Mouse (Mus musculus): ENCODE measurements around the gene Ctdsp2. TPM values are rescaled to one million over a fixed set of nuclear protein-coding genes. Genes with fewer than 3 reads are reported as not detected.
A peak's percentile ranks its signal among the peaks of the same experiment; 100 is the strongest.

The Ctdsp2 gene
- polyA plus RNA-seq, 1 experiment, result 57.5 TPM

DNA sequence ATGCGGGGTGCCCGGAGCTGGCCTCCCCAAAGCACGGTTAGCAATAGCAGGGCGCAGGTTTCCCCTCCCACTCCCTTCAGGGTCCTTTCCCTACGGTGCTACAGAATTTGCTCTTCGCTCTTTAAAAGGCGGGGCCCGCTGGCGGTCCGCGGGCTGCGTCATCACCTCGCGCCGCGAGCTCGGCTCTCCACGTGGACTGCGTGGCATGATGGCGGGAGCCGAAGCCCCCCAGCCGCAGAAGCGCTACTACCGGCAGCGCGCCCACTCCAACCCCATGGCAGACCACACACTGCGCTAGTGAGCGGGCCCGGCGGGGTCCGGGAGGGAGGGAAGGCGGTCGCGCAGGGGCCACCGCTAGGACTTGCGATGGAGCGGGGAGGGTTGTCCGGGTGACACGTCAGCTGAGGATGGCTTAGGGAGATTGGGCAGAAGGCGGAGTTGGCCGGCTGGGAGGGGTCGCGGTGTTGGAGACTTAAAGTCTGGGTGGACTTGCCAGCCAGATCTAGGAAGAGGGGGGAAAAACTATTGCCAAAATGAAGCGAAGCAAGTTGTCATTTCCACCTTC is 63.3 kb downstream of the Ctdsp2 start:
- H3K36me3 ChIP-seq (ENCODE audit: control insufficient read depth, insufficient read depth), result peaks cover 27% of the 10 kb centered on the region
- H3K4me3 ChIP-seq (ENCODE audit: insufficient read depth, poor library complexity, severe bottlenecking), result peak overlapping the region; percentile 71
- H3ac ChIP-seq (ENCODE audit: control insufficient read depth, insufficient read length, low read depth), result peak overlapping the region; percentile 100
- peaks cover 2% of the 10 kb centered on the region for H3K79me3 ChIP-seq (ENCODE audit: low read depth)
- TF ChIP-seq MYOD1 (IDR thresholded peaks at IDR 0.05; ENCODE audit: control insufficient read depth, insufficient read length, low read depth) (no peak), MAX (IDR thresholded peaks at IDR 0.05) (peak; percentile 98)
- peaks cover 21% of the 10 kb centered on the region for H3K79me2 ChIP-seq (ENCODE audit: control insufficient read depth, insufficient read depth)
- no peaks in the 10 kb centered on the region for H3K27me3 ChIP-seq (ENCODE audit: control insufficient read depth, insufficient read depth, insufficient read length)

DNA sequence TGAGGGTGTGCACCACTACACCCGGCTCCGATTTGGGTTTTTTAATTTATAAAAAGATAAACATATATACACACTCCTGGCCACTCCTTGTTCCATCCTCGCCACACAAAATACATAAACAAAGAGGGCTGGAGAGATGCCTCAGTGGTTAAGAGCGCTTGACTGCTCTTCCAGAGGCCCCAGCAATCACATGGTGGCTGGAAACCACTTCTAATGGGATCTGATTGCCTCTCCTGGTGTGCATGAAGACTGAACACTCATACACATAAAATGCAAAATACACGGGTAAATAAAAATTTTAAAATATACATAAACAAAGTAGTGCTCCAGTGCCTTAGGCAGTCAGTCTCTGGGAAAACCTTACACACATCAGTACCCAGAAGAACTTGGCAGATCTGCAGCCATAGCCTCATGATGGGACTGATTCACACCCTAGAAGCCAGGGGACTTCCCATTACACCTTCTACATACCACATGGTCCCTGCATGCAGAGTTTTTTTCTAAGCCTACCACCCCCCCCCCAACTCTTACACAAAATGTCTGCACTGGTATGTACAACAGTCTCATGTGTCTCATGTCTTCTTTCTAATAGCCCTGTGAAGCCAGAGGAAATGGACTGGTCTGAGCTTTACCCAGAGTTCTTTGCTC is 64.1 kb downstream of the Ctdsp2 start:
- Histone ChIP-seq H3K79me2 (ENCODE audit: control insufficient read depth, insufficient read depth) (peaks cover 21% of the 10 kb centered on the region), H3K27me3 (ENCODE audit: control insufficient read depth, insufficient read depth, insufficient read length) (no peaks in the 10 kb centered on the region), H3ac (ENCODE audit: control insufficient read depth, insufficient read length, low read depth) (peak overlapping the region; percentile 40), H3K4me3 (ENCODE audit: insufficient read depth, poor library complexity, severe bottlenecking) (peak overlapping the region; percentile 71), H3K79me3 (ENCODE audit: low read depth) (peaks cover 2% of the 10 kb centered on the region), H3K36me3 (ENCODE audit: control insufficient read depth, insufficient read depth) (peaks cover 27% of the 10 kb centered on the region)
- no peak for TF ChIP-seq CTCF (IDR thresholded peaks at IDR 0.05; ENCODE audit: control insufficient read depth, insufficient read depth, insufficient read length)
- no peak for TF ChIP-seq MAX (IDR thresholded peaks at IDR 0.05)
- no peak for TF ChIP-seq USF1 (IDR thresholded peaks at IDR 0.05; ENCODE audit: low read depth)
- no peak for TF ChIP-seq CEBPB (IDR thresholded peaks at IDR 0.05; ENCODE audit: low read depth)
- TF ChIP-seq FOSL1 (IDR thresholded peaks at IDR 0.05; ENCODE audit: insufficient read depth, low read length, poor library complexity, severe bottlenecking), result no peak
- no peak for TF ChIP-seq MYOD1 (IDR thresholded peaks at IDR 0.05; ENCODE audit: control insufficient read depth, insufficient read length, low read depth)
- TF ChIP-seq MYOG (IDR thresholded peaks at IDR 0.05; ENCODE audit: control insufficient read depth, extremely low read depth, insufficient read length), result no peak

GRCm38 (mm10) chr10:127043187-127043586 is 64.7 kb downstream of the Ctdsp2 start:
- TF ChIP-seq MAX (IDR thresholded peaks at IDR 0.05) (no peak), MYOD1 (IDR thresholded peaks at IDR 0.05; ENCODE audit: control insufficient read depth, insufficient read length, low read depth) (no peak), CTCF (IDR thresholded peaks at IDR 0.05; ENCODE audit: control insufficient read depth, insufficient read depth, insufficient read length) (no peak), MYOG (IDR thresholded peaks at IDR 0.05; ENCODE audit: control insufficient read depth, extremely low read depth, insufficient read length) (no peak), CEBPB (IDR thresholded peaks at IDR 0.05; ENCODE audit: low read depth) (no peak), FOSL1 (IDR thresholded peaks at IDR 0.05; ENCODE audit: insufficient read depth, low read length, poor library complexity, severe bottlenecking) (no peak), USF1 (IDR thresholded peaks at IDR 0.05; ENCODE audit: low read depth) (no peak)
- H3K36me3 ChIP-seq (ENCODE audit: control insufficient read depth, insufficient read depth), result peaks cover 27% of the 10 kb centered on the region
- H3K4me3 ChIP-seq (ENCODE audit: insufficient read depth, poor library complexity, severe bottlenecking), result peak overlapping the region; percentile 71
- H3K79me3 ChIP-seq (ENCODE audit: low read depth), result peaks cover 2% of the 10 kb centered on the region
- no peaks in the 10 kb centered on the region for H3K27me3 ChIP-seq (ENCODE audit: control insufficient read depth, insufficient read depth, insufficient read length)
- peak overlapping the region; percentile 8 for H3ac ChIP-seq (ENCODE audit: control insufficient read depth, insufficient read length, low read depth)
- H3K79me2 ChIP-seq (ENCODE audit: control insufficient read depth, insufficient read depth), result peaks cover 21% of the 10 kb centered on the region

- no peak for TF ChIP-seq MYOG (IDR thresholded peaks at IDR 0.05; ENCODE audit: control insufficient read depth, extremely low read depth, insufficient read length)
- TF ChIP-seq CEBPB (IDR thresholded peaks at IDR 0.05; ENCODE audit: low read depth), result no peak
- no peak for TF ChIP-seq CTCF (IDR thresholded peaks at IDR 0.05; ENCODE audit: control insufficient read depth, insufficient read depth, insufficient read length)
- TF ChIP-seq USF1 (IDR thresholded peaks at IDR 0.05; ENCODE audit: low read depth), result no peak
- no peak for TF ChIP-seq MAX (IDR thresholded peaks at IDR 0.05)
- TF ChIP-seq MYOD1 (IDR thresholded peaks at IDR 0.05; ENCODE audit: control insufficient read depth, insufficient read length, low read depth), result no peak
- no peak for TF ChIP-seq FOSL1 (IDR thresholded peaks at IDR 0.05; ENCODE audit: insufficient read depth, low read length, poor library complexity, severe bottlenecking)
- H3K36me3 ChIP-seq (ENCODE audit: control insufficient read depth, insufficient read depth), result peaks cover 27% of the 10 kb centered on the region
- H3K79me2 ChIP-seq (ENCODE audit: control insufficient read depth, insufficient read depth), result peaks cover 11% of the 10 kb centered on the region
- no peak within 1 kb of the TSS for H3K4me3 ChIP-seq (ENCODE audit: insufficient read depth, poor library complexity, severe bottlenecking)
- H3K27me3 ChIP-seq (ENCODE audit: control insufficient read depth, insufficient read depth, insufficient read length), result peaks cover 17% of the 10 kb centered on the region
- peaks cover 2% of the 10 kb centered on the region for H3K79me3 ChIP-seq (ENCODE audit: low read depth)
- H3ac ChIP-seq (ENCODE audit: control insufficient read depth, insufficient read length, low read depth), result no peak within 1 kb of the TSS
Observed at GRCm38 (mm10) chr10:127047954-127048353, 69.4 kb downstream of the Ctdsp2 start, which contains the start of gene Cyp27b1. Gene Cyp27b1 (plus strand): TSS chr10:127048250.

- Histone ChIP-seq H3K27me3 (ENCODE audit: control insufficient read depth, insufficient read depth, insufficient read length) (peaks cover 17% of the 10 kb centered on the region), H3K36me3 (ENCODE audit: control insufficient read depth, insufficient read depth) (peaks cover 18% of the 10 kb centered on the region), H3K4me3 (ENCODE audit: insufficient read depth, poor library complexity, severe bottlenecking) (no peak overlapping the region), H3K79me2 (ENCODE audit: control insufficient read depth, insufficient read depth) (peaks cover 3% of the 10 kb centered on the region), H3K79me3 (ENCODE audit: low read depth) (no peaks in the 10 kb centered on the region), H3ac (ENCODE audit: control insufficient read depth, insufficient read length, low read depth) (no peak overlapping the region)
- no peak for TF ChIP-seq FOSL1 (IDR thresholded peaks at IDR 0.05; ENCODE audit: insufficient read depth, low read length, poor library complexity, severe bottlenecking)
Observed at GRCm38 (mm10) chr10:127048608-127049394, 70.3 kb downstream of the Ctdsp2 start.

Small RNA genes within 50 kb of the gene (microRNA-seq; reads per million reads assigned to microRNA genes)
- gene Mir26a-2 (ENCODE audit: borderline microRNAs expressed) (151 reads per million, percentile 76 among the genes with 10 or more reads in this experiment), gene Mir546 (ENCODE audit: borderline microRNAs expressed) (not detected)

Other genes starting within 250 kb of the Ctdsp2 start
- 13.4 TPM for gene Atp23, start 77.4 kb upstream of the Ctdsp2 start, polyA plus RNA-seq (2012; fragmentation: generic; extraction: Trizol)
- 0.13 TPM for gene Avil, start 22.0 kb downstream of the Ctdsp2 start, polyA plus RNA-seq (2012; fragmentation: generic; extraction: Trizol)
- 66.0 TPM for gene Tsfm, start 52.1 kb downstream of the Ctdsp2 start, polyA plus RNA-seq (2012; fragmentation: generic; extraction: Trizol)
- 31.3 TPM for gene Mettl1, start 62.7 kb downstream of the Ctdsp2 start, polyA plus RNA-seq (2012; fragmentation: generic; extraction: Trizol)
- gene Eef1akmt3, start 62.8 kb downstream of the Ctdsp2 start, polyA plus RNA-seq (2012; fragmentation: generic; extraction: Trizol), result 0.22 TPM
- 0.20 TPM for gene Cyp27b1, start 69.5 kb downstream of the Ctdsp2 start, polyA plus RNA-seq (2012; fragmentation: generic; extraction: Trizol)
- gene March9, start 81.5 kb downstream of the Ctdsp2 start, polyA plus RNA-seq (2012; fragmentation: generic; extraction: Trizol), result 3.0 TPM
- 714 TPM for gene Cdk4, start 84.8 kb downstream of the Ctdsp2 start, polyA plus RNA-seq (2012; fragmentation: generic; extraction: Trizol)
- gene Tspan31, start 91.5 kb downstream of the Ctdsp2 start, polyA plus RNA-seq (2012; fragmentation: generic; extraction: Trizol), result 118 TPM
- gene Agap2, start 96.6 kb downstream of the Ctdsp2 start, polyA plus RNA-seq (2012; fragmentation: generic; extraction: Trizol), result 3.2 TPM
- gene Os9, start 142.4 kb downstream of the Ctdsp2 start, polyA plus RNA-seq (2012; fragmentation: generic; extraction: Trizol), result 35.6 TPM
- 23.8 TPM for gene B4galnt1, start 186.5 kb downstream of the Ctdsp2 start, polyA plus RNA-seq (2012; fragmentation: generic; extraction: Trizol)
- gene Slc26a10, start 201.9 kb downstream of the Ctdsp2 start, polyA plus RNA-seq (2012; fragmentation: generic; extraction: Trizol), result 2.9 TPM
- 31.8 TPM for gene Arhgef25, start 211.4 kb downstream of the Ctdsp2 start, polyA plus RNA-seq (2012; fragmentation: generic; extraction: Trizol)
- gene Dtx3, start 217.0 kb downstream of the Ctdsp2 start, polyA plus RNA-seq (2012; fragmentation: generic; extraction: Trizol), result 24.4 TPM
- gene Pip4k2c, start 232.9 kb downstream of the Ctdsp2 start, polyA plus RNA-seq (2012; fragmentation: generic; extraction: Trizol), result 25.8 TPM